8 mouse cellular contexts compared by ENCODE assay signal in genomic region chr4:40278880-40279275, GRCm38 (mm10). TPM values are rescaled to one million over a fixed set of nuclear protein-coding genes. Genes with fewer than 3 reads are reported as not detected.
DNase-seq lines count a peak whose midpoint lies in the region; ATAC-seq and TF ChIP-seq lines count a peak whose summit lies in the region.

No protein-coding gene starts in this region.

- H3K9ac ChIP-seq in hindbrain, embryonic 12.5 days, result peak overlapping the region; percentile 82
- peak overlapping the region; percentile 79 for H3K9ac ChIP-seq in midbrain, embryonic 12.5 days (replicated peaks)

- H3K9me3 ChIP-seq in hindbrain, embryonic 12.5 days (replicated peaks), result no peaks in the 10 kb centered on the region
- no peaks in the 10 kb centered on the region for H3K9me3 ChIP-seq in midbrain, embryonic 12.5 days

- no peak for DNase-seq in left cerebral cortex, adult 2 months (ENCODE audit: extremely low spot score in 1 of 2, low spot score in 2 of 2)
- no peak for DNase-seq in left cerebral cortex, postnatal 25 days (ENCODE audit: low spot score in 2 of 2)
- DNase-seq in thymus, postnatal 0 days (ENCODE audit: low spot score), result no peak
- no peak for DNase-seq in ovary, postnatal 10 days (ENCODE audit: low spot score)
- no peak for DNase-seq in adrenal gland, postnatal 14 days

- no peaks in the 10 kb centered on the region; the same call in 1 of the 2 replicates for H3K4me1 ChIP-seq in brown adipose tissue, adult 24 weeks (ENCODE audit: control insufficient read depth, insufficient read depth, insufficient read length, low read length)
- peaks cover 14% of the 10 kb centered on the region for H3K4me1 ChIP-seq in hindbrain, embryonic 12.5 days
- peaks cover 13% of the 10 kb centered on the region for H3K4me1 ChIP-seq in midbrain, embryonic 12.5 days

- H3K4me2 ChIP-seq in hindbrain, embryonic 12.5 days (replicated peaks), result peak overlapping the region; percentile 98
- peak overlapping the region; percentile 88 for H3K4me2 ChIP-seq in midbrain, embryonic 12.5 days (replicated peaks)

- WGBS in hindbrain, embryonic 12.5 days, result under 1% methylated on average over 21 of the region's 21 CpGs
- under 1% methylated on average over 21 of the region's 21 CpGs for WGBS in midbrain, embryonic 12.5 days

- H3K4me3 ChIP-seq in left cerebral cortex, adult 2 months, result peak overlapping the region; percentile 99
- H3K4me3 ChIP-seq in brown adipose tissue, adult 24 weeks (ENCODE audit: insufficient read depth, low read depth, low read length), result peak overlapping the region; percentile 91
- H3K4me3 ChIP-seq in hindbrain, embryonic 12.5 days, result peak overlapping the region; percentile 93
- peak overlapping the region; percentile 76 for H3K4me3 ChIP-seq in midbrain, embryonic 12.5 days

- no peaks in the 10 kb centered on the region for H3K27me3 ChIP-seq in hindbrain, embryonic 12.5 days
- H3K27me3 ChIP-seq in midbrain, embryonic 12.5 days, result no peaks in the 10 kb centered on the region

- peak; percentile 86 for ATAC-seq in hindbrain, embryonic 12.5 days (ENCODE audit: low FRiP score)
- peak; percentile 81 for ATAC-seq in midbrain, embryonic 12.5 days (ENCODE audit: low FRiP score, low read depth)

- intact Hi-C loops in left cerebral cortex, adult 2 months (cut with DNase I), result loop anchor here (1.0 to 10.0 kb wide), 3 partner anchors 10 to 666 kb away; partner anchors contain the start of genes Bag1, Chmp5, Smim27 and Topors
- intact Hi-C loops in left cerebral cortex, postnatal 25 days (cut with DNase I), result loop anchor here (1.0 to 2.0 kb wide), 2 partner anchors 10 to 136 kb away; partner anchors contain the start of genes Aco1, Smim27 and Topors

- peak overlapping the region; percentile 90 for H3K27ac ChIP-seq in left cerebral cortex, adult 2 months
- peak overlapping the region; percentile 69 for H3K27ac ChIP-seq in brown adipose tissue, adult 24 weeks (replicated peaks; ENCODE audit: low read depth, low read length)
- peak overlapping the region; percentile 62; the same call in 1 of the 2 replicates for H3K27ac ChIP-seq in hindbrain, embryonic 12.5 days
- no peak overlapping the region for H3K27ac ChIP-seq in midbrain, embryonic 12.5 days (replicated peaks)

- no peak for TF ChIP-seq CTCF in left cerebral cortex, adult 2 months (IDR thresholded peaks at IDR 0.05)

- H3K36me3 ChIP-seq in hindbrain, embryonic 12.5 days, result peaks cover 18% of the 10 kb centered on the region; the same call in 1 of the 2 replicates
- peaks cover 12% of the 10 kb centered on the region; the same call in 1 of the 2 replicates for H3K36me3 ChIP-seq in midbrain, embryonic 12.5 days

RNA-seq across cellular contexts. Expression of gene Ndufb6, which starts 0.3 kb away (rescaled TPM):
- total RNA-seq in left cerebral cortex, adult 2 months (2021), result 100 to 1,000 TPM; 164 to 187 TPM
- 100 to 1,000 TPM; 183 to 190 TPM for total RNA-seq in left cerebral cortex, postnatal 25 days (2021)
- polyA plus RNA-seq in brown adipose tissue, adult 24 weeks (2012; ENCODE audit: insufficient read depth, insufficient read length, missing spikeins), result 1,625 and 1,691 TPM in 2 replicates
- 235 and 265 TPM in 2 replicates for polyA plus RNA-seq in hindbrain, embryonic 12.5 days (2016; fragmentation: Nextera tagmentation; extraction: Ambion mirVana)
- 252 and 265 TPM in 2 replicates for polyA plus RNA-seq in midbrain, embryonic 12.5 days (2016; fragmentation: Nextera tagmentation; extraction: Ambion mirVana)
- 352 and 368 TPM in 2 replicates for polyA plus RNA-seq in thymus, postnatal 0 days (2015; fragmentation: Nextera tagmentation; extraction: Ambion mirVana)
- 425 and 435 TPM in 2 replicates for total RNA-seq in adrenal gland, postnatal 14 days (2021)

RNA-seq across cellular contexts. Expression of gene Topors, which starts 9.2 kb away (rescaled TPM):
- total RNA-seq in left cerebral cortex, adult 2 months (2021), result 10 to 100 TPM; 19.2 to 21.9 TPM
- total RNA-seq in left cerebral cortex, postnatal 25 days (2021), result 10 to 100 TPM; 18.7 to 19.1 TPM
- polyA plus RNA-seq in brown adipose tissue, adult 24 weeks (2012; ENCODE audit: insufficient read depth, insufficient read length, missing spikeins), result 10.1 and 13.4 TPM in 2 replicates
- 45.6 and 48.3 TPM in 2 replicates for polyA plus RNA-seq in hindbrain, embryonic 12.5 days (2016; fragmentation: Nextera tagmentation; extraction: Ambion mirVana)
- 50.2 and 51.1 TPM in 2 replicates for polyA plus RNA-seq in midbrain, embryonic 12.5 days (2016; fragmentation: Nextera tagmentation; extraction: Ambion mirVana)
- 28.6 and 28.9 TPM in 2 replicates for polyA plus RNA-seq in thymus, postnatal 0 days (2015; fragmentation: Nextera tagmentation; extraction: Ambion mirVana)
- 28.1 TPM in 2 replicates for total RNA-seq in adrenal gland, postnatal 14 days (2021)

RNA-seq across cellular contexts. Expression of gene Smim27, which starts 9.5 kb away (rescaled TPM):
- 10 to 100 TPM; 10.3 to 11.8 TPM for total RNA-seq in left cerebral cortex, adult 2 months (2021)
- total RNA-seq in left cerebral cortex, postnatal 25 days (2021), result 10 to 100 TPM; 14.4 to 15.7 TPM
- polyA plus RNA-seq in brown adipose tissue, adult 24 weeks (2012; ENCODE audit: insufficient read depth, insufficient read length, missing spikeins), result 44.7 and 52.6 TPM in 2 replicates
- 23.6 TPM in 2 replicates for polyA plus RNA-seq in hindbrain, embryonic 12.5 days (2016; fragmentation: Nextera tagmentation; extraction: Ambion mirVana)
- 30.8 and 34.2 TPM in 2 replicates for polyA plus RNA-seq in midbrain, embryonic 12.5 days (2016; fragmentation: Nextera tagmentation; extraction: Ambion mirVana)
- 60.4 and 62.3 TPM in 2 replicates for polyA plus RNA-seq in thymus, postnatal 0 days (2015; fragmentation: Nextera tagmentation; extraction: Ambion mirVana)
- total RNA-seq in adrenal gland, postnatal 14 days (2021), result 34.0 and 34.3 TPM in 2 replicates

RNA-seq across cellular contexts. Expression of gene Ddx58, which starts 39.2 kb away (rescaled TPM):
- 1 to 10 TPM; 3.6 to 4.2 TPM for total RNA-seq in left cerebral cortex, adult 2 months (2021)
- total RNA-seq in left cerebral cortex, postnatal 25 days (2021), result 1 to 10 TPM; 2.6 to 4.5 TPM
- polyA plus RNA-seq in brown adipose tissue, adult 24 weeks (2012; ENCODE audit: insufficient read depth, insufficient read length, missing spikeins), result 12.0 and 16.6 TPM in 2 replicates
- polyA plus RNA-seq in hindbrain, embryonic 12.5 days (2016; fragmentation: Nextera tagmentation; extraction: Ambion mirVana), result 6.9 and 7.6 TPM in 2 replicates
- 3.4 and 5.7 TPM in 2 replicates for polyA plus RNA-seq in midbrain, embryonic 12.5 days (2016; fragmentation: Nextera tagmentation; extraction: Ambion mirVana)
- polyA plus RNA-seq in thymus, postnatal 0 days (2015; fragmentation: Nextera tagmentation; extraction: Ambion mirVana), result 22.6 and 24.5 TPM in 2 replicates
- total RNA-seq in adrenal gland, postnatal 14 days (2021), result 18.3 and 23.4 TPM in 2 replicates
